ENCODE assay signal across 8 mouse cellular contexts in the genomic region with DNA sequence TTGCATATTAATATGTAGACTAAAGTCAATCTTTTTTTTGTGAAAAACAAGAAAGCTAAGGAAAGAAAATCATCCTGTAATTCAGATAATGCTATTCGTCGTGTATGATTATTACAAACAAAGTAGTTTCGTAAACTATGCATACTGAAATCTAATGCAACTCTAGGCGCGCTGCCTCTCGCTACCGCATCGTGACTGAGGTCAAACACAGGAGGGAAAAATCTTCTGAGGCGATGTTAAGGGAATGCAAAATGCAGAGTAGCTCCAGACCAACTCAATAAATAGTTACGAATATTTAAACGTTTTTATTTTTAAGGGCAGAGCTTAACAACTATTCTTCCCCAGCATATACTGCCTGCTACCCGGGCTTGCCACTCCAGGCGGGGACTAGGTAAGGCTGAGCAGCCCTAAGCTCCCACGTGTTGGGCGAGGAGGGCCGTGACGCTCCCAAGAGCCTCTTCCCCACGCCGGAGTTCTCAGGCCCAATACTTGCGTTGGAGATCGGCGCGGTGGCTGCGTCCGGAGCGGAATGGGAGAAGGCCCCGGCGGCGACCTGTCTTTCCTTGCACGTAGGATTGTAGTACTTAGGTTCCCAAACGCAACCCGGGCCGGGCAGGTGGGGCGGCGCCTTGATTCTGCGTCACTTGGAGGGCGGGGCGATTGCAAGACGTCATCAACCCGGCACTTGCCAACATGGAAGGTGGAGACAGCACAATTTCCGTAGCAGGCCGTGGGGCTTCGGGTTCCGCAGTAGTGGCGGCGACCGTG. TPM values are rescaled to one million over a fixed set of nuclear protein-coding genes. Genes with fewer than 3 reads are reported as not detected.
DNase-seq lines count a peak whose midpoint lies in the region; ATAC-seq and TF ChIP-seq lines count a peak whose summit lies in the region.

A gene (minus strand): TSS at position 630 of the 768 bp plus-strand sequence.
A gene (plus strand): TSS at position 673 of the 768 bp plus-strand sequence.

- WGBS in forebrain, embryonic 12.5 days: under 1% methylated on average over 47 of the region's 47 CpGs
- under 1% methylated on average over 47 of the region's 47 CpGs for WGBS in neural tube, embryonic 15.5 days

- H3K27me3 ChIP-seq in E14TG2a.4 (ENCODE audit: insufficient read depth, low read length): no peaks in the 10 kb centered on the region
- no peaks in the 10 kb centered on the region for H3K27me3 ChIP-seq in forebrain, embryonic 12.5 days
- no peaks in the 10 kb centered on the region for H3K27me3 ChIP-seq in neural tube, embryonic 15.5 days (replicated peaks)

- peaks cover 10% of the 10 kb centered on the region for H3K4me1 ChIP-seq in E14TG2a.4 (replicated peaks; ENCODE audit: low read depth, low read length)
- H3K4me1 ChIP-seq in forebrain, embryonic 12.5 days: peaks cover 6% of the 10 kb centered on the region
- H3K4me1 ChIP-seq in neural tube, embryonic 15.5 days: peaks cover 11% of the 10 kb centered on the region

- H3K27ac ChIP-seq in forebrain, embryonic 12.5 days: peak within 1 kb of the TSS; percentile 65
- H3K27ac ChIP-seq in neural tube, embryonic 15.5 days (replicated peaks): peak within 1 kb of the TSS; percentile 89

- no peak for TF ChIP-seq CTCF in E14TG2a.4 (conservative IDR thresholded peaks at IDR 0.05; ENCODE audit: low read length)

- ATAC-seq in forebrain, embryonic 12.5 days (ENCODE audit: low FRiP score): peak; percentile 98
- peak; percentile 99 for ATAC-seq in neural tube, embryonic 15.5 days (ENCODE audit: low FRiP score)

- H3K4me2 ChIP-seq in forebrain, embryonic 12.5 days: peak within 1 kb of the TSS; percentile 73
- peak within 1 kb of the TSS; percentile 75 for H3K4me2 ChIP-seq in neural tube, embryonic 15.5 days

- H3K36me3 ChIP-seq in E14TG2a.4 (ENCODE audit: insufficient read depth, low read length): peaks cover 28% of the 10 kb centered on the region
- 0 out of 2 replicates have a peak, but pooled peaks cover 4% of the 10 kb centered on the region for H3K36me3 ChIP-seq in forebrain, embryonic 12.5 days (replicated peaks)
- 0 out of 2 replicates have a peak, but pooled peaks cover 2% of the 10 kb centered on the region for H3K36me3 ChIP-seq in neural tube, embryonic 15.5 days

- H3K4me3 ChIP-seq in E14TG2a.4 (replicated peaks; ENCODE audit: low read length): peak within 1 kb of the TSS; percentile 97
- peak within 1 kb of the TSS; percentile 86 for H3K4me3 ChIP-seq in forebrain, embryonic 12.5 days (replicated peaks)
- H3K4me3 ChIP-seq in neural tube, embryonic 15.5 days (replicated peaks): peak within 1 kb of the TSS; percentile 92

- H3K9ac ChIP-seq in forebrain, embryonic 12.5 days: peak within 1 kb of the TSS; percentile 74
- peak within 1 kb of the TSS; percentile 80 for H3K9ac ChIP-seq in neural tube, embryonic 15.5 days (replicated peaks)

- H3K9me3 ChIP-seq in E14TG2a.4 (ENCODE audit: low read length): no peaks in the 10 kb centered on the region; the same call in 1 of the 2 replicates
- no peaks in the 10 kb centered on the region for H3K9me3 ChIP-seq in forebrain, embryonic 12.5 days
- no peaks in the 10 kb centered on the region for H3K9me3 ChIP-seq in neural tube, embryonic 15.5 days (replicated peaks)

- peak; percentile 92 for DNase-seq in c-Kit-positive CD71-positive TER-119-positive erythroid progenitor cells, embryonic 14.5 days (ENCODE audit: low spot score)
- DNase-seq in heart, postnatal 10 days: peak; percentile 98
- DNase-seq in layer of hippocampus, adult 11-12 months (ENCODE audit: low spot score): peak; percentile 95
- DNase-seq in lung, adult 18-20 months: peak; percentile 95 to 96
- peak; percentile 95 for DNase-seq in testis, postnatal 14 days (ENCODE audit: low spot score)

- intact Hi-C loops in heart, postnatal 10 days (cut with DNase I): loop anchor here (1.0 to 5.0 kb wide), 3 partner anchors 19 to 147 kb away; no protein-coding TSS in a partner anchor

RNA-seq across cellular contexts. Expression of the first gene that starts in this region (rescaled TPM):
- polyA plus RNA-seq in forebrain, embryonic 12.5 days (2016; fragmentation: Nextera tagmentation; extraction: Ambion mirVana): 7.4 and 9.5 TPM in 2 replicates
- 1 to 10 TPM; 6.8 to 8.9 TPM for total RNA-seq in heart, postnatal 10 days (2021)
- 6.8 and 10.3 TPM in 2 replicates for polyA plus RNA-seq in neural tube, embryonic 15.5 days (2015; fragmentation: Nextera tagmentation; extraction: Ambion mirVana)

RNA-seq across cellular contexts. Expression of the second gene that starts in this region (rescaled TPM):
- polyA plus RNA-seq in forebrain, embryonic 12.5 days (2016; fragmentation: Nextera tagmentation; extraction: Ambion mirVana): 30.2 and 30.8 TPM in 2 replicates
- 10 to 100 TPM; 54.9 to 69.8 TPM for total RNA-seq in heart, postnatal 10 days (2021)
- polyA plus RNA-seq in neural tube, embryonic 15.5 days (2015; fragmentation: Nextera tagmentation; extraction: Ambion mirVana): 27.4 and 28.6 TPM in 2 replicates

Comparison
In these comparisons a context has a peak if more than half of its experiments do, and no peak if none do; other contexts are left out.
1. Peak in every context shown above with its lines: DNase-seq, ATAC-seq, H3K4me3 ChIP-seq and H3K27ac ChIP-seq.